Mouse (Mus musculus) MEL (cell line): Measurements from ENCODE around the gene Ubash3b. TPM values are rescaled to one million over a fixed set of nuclear protein-coding genes. Genes with fewer than 3 reads are reported as not detected.

Experiments
- DNase-seq: peaks from one replicate; pipeline ENCODE4 v3.0.0; 2011; ENCODE audit warnings: low read depth, low spot score
- H3K27ac ChIP-seq: 2 replicates; pipeline ENCODE4 v1.5.1; 2012; ENCODE audit warnings: low read depth, mild to moderate bottlenecking, control low read depth, low read length, moderate library complexity; ENCODE audit not compliant: control insufficient read depth
- H3K27me3 ChIP-seq, 2 experiments: fragments of 150-350 bp in 1 of 2; sonication (generic) in 1 of 2; 2 replicates each; pipeline ENCODE4 v1.6.1; 2012; ENCODE audit warnings: low read length in 2 of 2, mild to moderate bottlenecking in 2 of 2, improper control_type of control experiment in 1 of 2, moderate library complexity in 1 of 2; ENCODE audit not compliant: insufficient read depth in 2 of 2, control insufficient read depth in 1 of 2
- H3K36me3 ChIP-seq, 2 experiments: 2 replicates each; pipeline ENCODE4 v1.6.1; 2012 to 2014; ENCODE audit warnings: low read length in 2 of 2, improper control_type of control experiment in 1 of 2, inconsistent platforms in 1 of 2, mild to moderate bottlenecking in 1 of 2; ENCODE audit not compliant: insufficient read depth in 2 of 2, control insufficient read depth in 1 of 2
- H3K4me1 ChIP-seq, 2 experiments: fragments of 150-350 bp in 1 of 2; sonication (generic) in 1 of 2; 2 replicates each; pipeline ENCODE4 v1.6.1; 2012; ENCODE audit warnings: low read length in 2 of 2, improper control_type of control experiment in 1 of 2, mild to moderate bottlenecking in 1 of 2; ENCODE audit not compliant: insufficient read depth in 2 of 2, control insufficient read depth in 1 of 2
- H3K4me3 ChIP-seq, 2 experiments: fragments of 150-350 bp in 1 of 2; sonication (generic) in 1 of 2; 2 replicates each; pipeline ENCODE4 v1.5.1; 2012; ENCODE audit warnings: low read depth in 2 of 2, low read length in 2 of 2, mild to moderate bottlenecking in 2 of 2, moderate library complexity in 2 of 2, control low read depth in 1 of 2, improper control_type of control experiment in 1 of 2; ENCODE audit not compliant: control insufficient read depth in 1 of 2, insufficient read depth in 1 of 2
- H3K79me2 ChIP-seq: 2 replicates; pipeline ENCODE4 v1.6.1; 2012; ENCODE audit warnings: mild to moderate bottlenecking, low read length, moderate library complexity; ENCODE audit not compliant: control insufficient read depth, poor library complexity, insufficient read depth
- H3K9ac ChIP-seq: 2 replicates; pipeline ENCODE4 v1.6.1; 2012; ENCODE audit warnings: low read depth, mild to moderate bottlenecking, control low read depth, low read length, moderate library complexity; ENCODE audit not compliant: control insufficient read depth, poor library complexity, severe bottlenecking
- H3K9me3 ChIP-seq: fragments of 150-350 bp; sonication (generic); replicated peaks from 2 replicates; pipeline ENCODE4 v1.6.1; 2012; ENCODE audit warnings: mild to moderate bottlenecking, low read length, improper control_type of control experiment, moderate library complexity; ENCODE audit not compliant: insufficient read depth
- CHD1 ChIP-seq: IDR thresholded peaks from 2 replicates; pipeline ENCODE4 v1.6.1; 2012; ENCODE audit warnings: low read depth, mild to moderate bottlenecking, inconsistent platforms, low read length, improper control_type of control experiment
- CHD2 ChIP-seq: IDR thresholded peaks from 2 replicates; pipeline ENCODE4 v1.6.1; 2011; ENCODE audit warnings: low read length, improper control_type of control experiment
- CTCF ChIP-seq, 3 experiments: IDR thresholded peaks in 2 of 3; conservative IDR thresholded peaks in 1 of 3; 2 replicates each; pipeline ENCODE4 v1.5.1; 2011 to 2012; ENCODE audit warnings: low read length in 3 of 3, low read depth in 2 of 3, mild to moderate bottlenecking in 2 of 3, improper control_type of control experiment in 1 of 3, inconsistent platforms in 1 of 3, mixed read lengths in 1 of 3, moderate library complexity in 1 of 3; ENCODE audit not compliant: control insufficient read depth in 1 of 3, insufficient read depth in 1 of 3, poor library complexity in 1 of 3, severe bottlenecking in 1 of 3
- E2F4 ChIP-seq: IDR thresholded peaks from 2 replicates; pipeline ENCODE4 v1.6.1; 2011; ENCODE audit warnings: low read depth, low read length, improper control_type of control experiment, borderline replicate concordance
- ELF1 ChIP-seq: IDR thresholded peaks from 2 replicates; pipeline ENCODE4 v1.6.1; 2014; ENCODE audit warnings: low read depth, mild to moderate bottlenecking, inconsistent platforms, low read length, improper control_type of control experiment, moderate library complexity
- EP300 ChIP-seq, 2 experiments: IDR thresholded peaks; 2 replicates each; pipeline ENCODE4 v1.6.1; 2011; ENCODE audit warnings: improper control_type of control experiment in 2 of 2, low read length in 2 of 2, low read depth in 1 of 2, mild to moderate bottlenecking in 1 of 2
- ETS1 ChIP-seq: IDR thresholded peaks from 2 replicates; pipeline ENCODE4 v1.6.1; 2012; ENCODE audit warnings: low read depth, mild to moderate bottlenecking, inconsistent platforms, low read length, improper control_type of control experiment, moderate library complexity
- GATA1 ChIP-seq: IDR thresholded peaks from 2 replicates; pipeline ENCODE4 v1.6.1; 2011; ENCODE audit warnings: low read depth, low read length, improper control_type of control experiment
- HCFC1 ChIP-seq: IDR thresholded peaks from 2 replicates; pipeline ENCODE4 v1.6.1; 2012; ENCODE audit warnings: low read depth, mild to moderate bottlenecking, inconsistent platforms, low read length, improper control_type of control experiment, moderate library complexity
- JUND ChIP-seq: IDR thresholded peaks from 2 replicates; pipeline ENCODE4 v1.6.1; 2011; ENCODE audit warnings: low read depth, mild to moderate bottlenecking, improper control_type of control experiment, low read length
- MAFK ChIP-seq: IDR thresholded peaks from 2 replicates; pipeline ENCODE4 v1.6.1; 2011; ENCODE audit warnings: low read depth, mild to moderate bottlenecking, low read length, improper control_type of control experiment, borderline replicate concordance
- MAX ChIP-seq: IDR thresholded peaks from 2 replicates; pipeline ENCODE4 v1.6.1; 2011; ENCODE audit warnings: low read length, improper control_type of control experiment
- MAZ ChIP-seq: IDR thresholded peaks from 2 replicates; pipeline ENCODE4 v1.6.1; 2012; ENCODE audit warnings: low read depth, mild to moderate bottlenecking, inconsistent platforms, low read length, improper control_type of control experiment
- MEF2A ChIP-seq: IDR thresholded peaks from 2 replicates; pipeline ENCODE4 v1.6.1; 2014; ENCODE audit warnings: low read depth, mild to moderate bottlenecking, inconsistent platforms, low read length, improper control_type of control experiment; ENCODE audit not compliant: poor library complexity, insufficient replicate concordance, severe bottlenecking; ENCODE audit errors: extremely low read depth
- MXI1 ChIP-seq: IDR thresholded peaks from 2 replicates; pipeline ENCODE4 v1.6.1; 2011; ENCODE audit warnings: mild to moderate bottlenecking, low read depth, low read length, improper control_type of control experiment
- MYC ChIP-seq: IDR thresholded peaks from 2 replicates; pipeline ENCODE4 v1.6.1; 2011; ENCODE audit warnings: low read depth, mild to moderate bottlenecking, low read length, improper control_type of control experiment, moderate library complexity
- NELFE ChIP-seq: IDR thresholded peaks from 2 replicates; pipeline ENCODE4 v1.6.1; 2011; ENCODE audit warnings: low read depth, low read length, improper control_type of control experiment
- NRF1 ChIP-seq: IDR thresholded peaks from 2 replicates; pipeline ENCODE4 v1.6.1; 2014; ENCODE audit warnings: low read depth, mild to moderate bottlenecking, inconsistent platforms, low read length, improper control_type of control experiment, moderate library complexity; ENCODE audit not compliant: poor library complexity, insufficient read depth, severe bottlenecking
- POLR2A ChIP-seq, 2 experiments: IDR thresholded peaks; 2 replicates each; pipeline ENCODE4 v1.6.1; 2011 to 2012; ENCODE audit warnings: low read length in 2 of 2, mild to moderate bottlenecking in 2 of 2, control low read depth in 1 of 2, improper control_type of control experiment in 1 of 2, low read depth in 1 of 2, moderate library complexity in 1 of 2; ENCODE audit not compliant: control insufficient read depth in 1 of 2, insufficient read depth in 1 of 2, poor library complexity in 1 of 2
- POLR2AphosphoS2 ChIP-seq: IDR thresholded peaks from 2 replicates; pipeline ENCODE4 v1.6.1; 2011; ENCODE audit warnings: low read length, improper control_type of control experiment
- POLR2AphosphoS5 ChIP-seq: IDR thresholded peaks from 2 replicates; pipeline ENCODE4 v1.6.1; 2012; ENCODE audit warnings: low read depth, borderline replicate concordance, mild to moderate bottlenecking, inconsistent platforms, low read length, moderate library complexity, mixed read lengths
- RAD21 ChIP-seq: IDR thresholded peaks from 2 replicates; pipeline ENCODE4 v1.6.1; 2011; ENCODE audit warnings: mild to moderate bottlenecking, low read depth, low read length, improper control_type of control experiment
- RCOR1 ChIP-seq: IDR thresholded peaks from 2 replicates; pipeline ENCODE4 v1.6.1; 2012; ENCODE audit warnings: low read depth, mild to moderate bottlenecking, inconsistent platforms, low read length, improper control_type of control experiment
- SIN3A ChIP-seq: IDR thresholded peaks from 2 replicates; pipeline ENCODE4 v1.6.1; 2012; ENCODE audit warnings: low read length, improper control_type of control experiment, inconsistent platforms
- SMC3 ChIP-seq: IDR thresholded peaks from 2 replicates; pipeline ENCODE4 v1.6.1; 2011; ENCODE audit warnings: low read depth, low read length, improper control_type of control experiment
- TAL1 ChIP-seq: IDR thresholded peaks from 2 replicates; pipeline ENCODE4 v1.6.1; 2012; ENCODE audit warnings: mild to moderate bottlenecking, inconsistent platforms, low read length, moderate library complexity, mixed read lengths
- TBP ChIP-seq: IDR thresholded peaks from 2 replicates; pipeline ENCODE4 v1.8.0; 2011; ENCODE audit warnings: low read depth, low read length, improper control_type of control experiment
- TCF12 ChIP-seq: IDR thresholded peaks from 2 replicates; pipeline ENCODE4 v1.6.1; 2014; ENCODE audit warnings: low read depth, mild to moderate bottlenecking, inconsistent platforms, low read length, improper control_type of control experiment, moderate library complexity
- UBTF ChIP-seq: IDR thresholded peaks from 2 replicates; pipeline ENCODE4 v1.6.1; 2012; ENCODE audit warnings: low read depth, mild to moderate bottlenecking, inconsistent platforms, low read length, improper control_type of control experiment, moderate library complexity, borderline replicate concordance; ENCODE audit not compliant: insufficient read depth
- USF1 ChIP-seq: IDR thresholded peaks from 2 replicates; pipeline ENCODE4 v1.6.1; 2014; ENCODE audit warnings: low read depth, mild to moderate bottlenecking, inconsistent platforms, low read length, improper control_type of control experiment, moderate library complexity
- USF2 ChIP-seq, 2 experiments: IDR thresholded peaks; 2 replicates each; pipeline ENCODE4 v1.6.1; 2011 to 2012; ENCODE audit warnings: improper control_type of control experiment in 2 of 2, low read length in 2 of 2, borderline replicate concordance in 1 of 2, inconsistent platforms in 1 of 2, low read depth in 1 of 2, mild to moderate bottlenecking in 1 of 2; ENCODE audit not compliant: insufficient read depth in 1 of 2
- ZC3H11A ChIP-seq: IDR thresholded peaks from 2 replicates; pipeline ENCODE4 v1.6.1; 2012; ENCODE audit warnings: low read depth, mild to moderate bottlenecking, inconsistent platforms, low read length, improper control_type of control experiment
- ZKSCAN1 ChIP-seq: IDR thresholded peaks from 2 replicates; pipeline ENCODE4 v1.6.1; 2012; ENCODE audit warnings: low read depth, mild to moderate bottlenecking, inconsistent platforms, low read length, improper control_type of control experiment, moderate library complexity
- ZMIZ1 ChIP-seq: IDR thresholded peaks from 2 replicates; pipeline ENCODE4 v1.6.1; 2012; ENCODE audit warnings: low read depth, mild to moderate bottlenecking, inconsistent platforms, low read length, improper control_type of control experiment, moderate library complexity
- ZNF384 ChIP-seq: IDR thresholded peaks from 2 replicates; pipeline ENCODE4 v1.6.1; 2012; ENCODE audit warnings: low read depth, mild to moderate bottlenecking, inconsistent platforms, low read length, improper control_type of control experiment
- polyA plus RNA-seq, 2 experiments: library from polyadenylated mRNA; stranded (reverse) in 1 of 2; unstranded in 1 of 2; fragments of >175 nt in 1 of 2; fragments of >200 nt in 1 of 2; gene quantifications; 2 replicates each; pipeline versions ENCODE4 v1.2.1 to v1.2.4; 2012; ENCODE audit warnings: low replicate concordance in 2 of 2, low read depth in 1 of 2; ENCODE audit not compliant: insufficient read length in 2 of 2, insufficient read depth in 1 of 2, missing spikeins in 1 of 2
- total RNA-seq: library from RNA; depleted of rRNA; stranded (reverse); fragments of 300-350 nt; gene quantifications from 2 replicates; pipeline ENCODE4 v1.2.3, GENCODE M21; 2012

Ubash3b gene
- total and polyA plus RNA-seq, 3 experiments: 5.4 to 11.3 TPM; not detected in 1

DNA sequence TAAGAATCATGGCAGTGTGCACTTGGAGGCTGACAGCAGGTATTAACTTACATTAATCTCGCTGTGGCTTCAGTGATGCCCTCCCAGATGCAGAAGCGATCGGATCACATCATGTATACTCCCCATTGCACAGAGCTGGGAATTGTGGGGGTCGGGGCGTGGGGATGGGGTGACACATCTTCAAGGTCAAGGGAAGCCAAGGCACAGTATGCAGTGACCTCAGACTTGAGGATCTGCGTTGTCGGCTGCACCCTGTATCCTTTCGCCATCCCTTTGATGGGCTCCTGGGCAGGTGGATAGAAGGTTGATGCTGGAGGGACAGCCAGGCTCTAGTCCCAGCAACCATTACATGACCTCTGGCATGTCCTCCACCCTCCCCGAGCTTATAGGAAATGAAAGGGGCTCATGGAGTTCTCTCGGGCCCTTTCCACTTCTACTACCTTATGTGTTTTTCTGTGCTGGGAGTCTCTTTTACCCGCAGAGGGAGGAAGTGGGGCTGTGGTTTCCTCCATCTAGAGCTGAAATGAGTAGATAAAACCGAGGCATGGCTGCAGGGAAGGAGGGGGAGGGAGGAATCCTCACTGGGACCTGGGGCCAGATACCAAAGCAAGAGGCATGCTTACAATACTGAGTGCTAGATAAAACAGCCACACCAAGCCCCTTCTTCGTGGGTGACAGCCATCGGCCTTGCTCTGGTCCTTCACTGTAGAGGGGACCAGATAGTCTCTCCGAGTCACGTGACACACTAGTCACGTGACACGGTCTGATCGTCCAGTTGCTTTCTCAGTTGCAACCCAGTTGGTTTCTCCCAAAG, 88.1 kb downstream of the Ubash3b start:
- H3K4me1 ChIP-seq: peaks cover 24 to 32% of the 10 kb centered on the region in 2 experiments
- peak overlapping the region; percentile 47 to 56 for H3K4me3 ChIP-seq
- peak; percentile 98 for DNase-seq
- H3K9ac ChIP-seq: peak overlapping the region; percentile 80
- no peaks in the 10 kb centered on the region; the same call in 1 of the 2 replicates for H3K79me2 ChIP-seq
- H3K36me3 ChIP-seq: peaks cover 0 to 43% of the 10 kb centered on the region in 2 experiments; a peak in 2 of 4 replicates
- H3K27ac ChIP-seq: peak overlapping the region; percentile 100
- no peaks in the 10 kb centered on the region for H3K27me3 ChIP-seq
- no peaks in the 10 kb centered on the region for H3K9me3 ChIP-seq
- TF ChIP-seq E2F4: no peak
- TF ChIP-seq POLR2AphosphoS5: no peak
- peak; percentile 44; the same call in 1 of the 2 replicates for TF ChIP-seq HCFC1
- TF ChIP-seq TCF12: peak; percentile 97
- no peak for TF ChIP-seq SMC3
- TF ChIP-seq EP300 (IDR thresholded peaks at IDR 0.05; ENCODE audit: low read depth in 1 of 2, low read length in 2 of 2): peak; percentile 96 to 99
- no peak for TF ChIP-seq NRF1
- TF ChIP-seq SIN3A: peak; percentile 92
- peak; percentile 83 for TF ChIP-seq MXI1
- peak; percentile 22 to 34; a peak in 2 of 4 replicates for TF ChIP-seq POLR2A (IDR thresholded peaks at IDR 0.05; ENCODE audit: control insufficient read depth in 1 of 2, insufficient read depth in 1 of 2, low read depth in 1 of 2, low read length in 2 of 2, poor library complexity in 1 of 2)
- peak; percentile 80 for TF ChIP-seq TBP
- no peak for TF ChIP-seq ZC3H11A
- TF ChIP-seq MEF2A: 0 out of 2 replicates have a peak, but pooled peaks have one; percentile 5
- TF ChIP-seq POLR2AphosphoS2: no peak
- peak; percentile 55; the same call in 1 of the 2 replicates for TF ChIP-seq ZMIZ1
- no peak for TF ChIP-seq ZNF384
- no peak for TF ChIP-seq UBTF
- 0 out of 2 replicates have a peak, but pooled peaks have one; percentile 43 for TF ChIP-seq ELF1
- peak; percentile 70; the same call in 1 of the 2 replicates for TF ChIP-seq MAFK
- peak; percentile 89 for TF ChIP-seq RCOR1
- TF ChIP-seq ETS1: peak; percentile 94
- TF ChIP-seq NELFE: no peak; the same call in none of the 2 replicates
- no peak for TF ChIP-seq CTCF (IDR thresholded peaks at IDR 0.05 in 2 of 3, conservative IDR thresholded peaks at IDR 0.05 in 1 of 3; ENCODE audit: control insufficient read depth in 1 of 3, insufficient read depth in 1 of 3, low read depth in 2 of 3, low read length in 3 of 3, poor library complexity in 1 of 3, severe bottlenecking in 1 of 3)
- TF ChIP-seq RAD21: no peak; the same call in 1 of the 2 replicates
- TF ChIP-seq MYC: peak; percentile 89
- 0 out of 2 replicates have a peak, but pooled peaks have one; percentile 4 for TF ChIP-seq CHD1
- TF ChIP-seq TAL1: peak; percentile 96
- peak; percentile 98 for TF ChIP-seq USF1
- TF ChIP-seq GATA1: peak; percentile 93
- TF ChIP-seq USF2 (IDR thresholded peaks at IDR 0.05; ENCODE audit: borderline replicate concordance in 1 of 2, insufficient read depth in 1 of 2, low read depth in 1 of 2, low read length in 2 of 2): peak; percentile 97 to 99
- TF ChIP-seq ZKSCAN1: no peak
- peak; percentile 64 for TF ChIP-seq CHD2
- peak; percentile 97 for TF ChIP-seq MAZ
- no peak for TF ChIP-seq JUND
- TF ChIP-seq MAX: peak; percentile 95
